Mouse (Mus musculus): Measurements from ENCODE around the gene Ripor2. TPM values are rescaled to one million over a fixed set of nuclear protein-coding genes. Genes with fewer than 3 reads are reported as not detected.

Gene Ripor2
- polyA plus RNA-seq, 1 experiment = 2.0 TPM

DNA sequence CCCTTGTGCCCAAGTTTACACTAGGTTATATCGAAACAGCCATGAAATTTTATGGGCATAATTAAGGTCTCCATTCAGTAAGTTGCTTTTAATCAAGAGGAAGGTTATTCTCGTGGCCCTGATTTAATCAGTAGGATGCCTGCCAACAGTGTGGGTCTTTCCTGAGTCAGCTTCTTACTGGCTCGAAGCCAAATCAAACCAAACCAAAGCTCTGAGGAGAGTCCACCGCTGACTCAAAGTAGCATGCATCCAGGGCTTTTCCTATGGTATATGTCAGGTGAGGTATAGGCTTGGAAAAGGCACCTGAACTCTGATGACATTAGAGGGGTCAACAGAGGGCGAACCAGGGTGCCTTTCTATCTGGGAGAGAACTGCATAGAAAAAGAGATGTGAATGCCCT is 199.9 kb downstream of the Ripor2 start:
- no peak overlapping the region for H3K27ac ChIP-seq (ENCODE audit: insufficient read depth, low read depth, low read length)
- H3K4me3 ChIP-seq (ENCODE audit: low read depth, low read length) = no peak overlapping the region
- H3K4me1 ChIP-seq (ENCODE audit: control insufficient read depth, insufficient read depth, insufficient read length, low read length) = peaks cover 10% of the 10 kb centered on the region; the same call in 1 of the 2 replicates
- H3K36me3 ChIP-seq (ENCODE audit: control insufficient read depth, insufficient read depth, low read length) = no peaks in the 10 kb centered on the region
- WGBS = 16% methylated on average over 5 of the region's 5 CpGs
- no peak for TF ChIP-seq CTCF (IDR thresholded peaks at IDR 0.05; ENCODE audit: extremely low read depth, insufficient read length, insufficient replicate concordance, low read depth, low read length)
- no peaks in the 10 kb centered on the region for H3K27me3 ChIP-seq (ENCODE audit: control insufficient read depth, insufficient read depth, low read length)

Other genes starting within 250 kb of the Ripor2 start
- not detected in 2 replicates for gene Armh2, start 159.0 kb downstream of the Ripor2 start, polyA plus RNA-seq (2012; rRNA removed)
- gene Gmnn, start 179.7 kb downstream of the Ripor2 start, polyA plus RNA-seq (2012; rRNA removed) = 0.84 and 2.4 TPM in 2 replicates
- gene BC005537, start 219.5 kb downstream of the Ripor2 start, polyA plus RNA-seq (2012; rRNA removed) = 9.7 and 21.6 TPM in 2 replicates
- 22.8 and 31.3 TPM in 2 replicates for gene Acot13, start 249.4 kb downstream of the Ripor2 start, polyA plus RNA-seq (2012; rRNA removed)
- gene Tdp2, start 249.5 kb downstream of the Ripor2 start, polyA plus RNA-seq (2012; rRNA removed) = 18.1 and 27.5 TPM in 2 replicates